Mouse (Mus musculus) lung, adult 2 months (tissue): ENCODE measurements at regions not wholly inside any gene's neighbourhood (a gene's known extent, or its start where the extent isn't known, plus 50 kb on each side); places are given as distances from the start of the nearest gene placed in this dataset.

ENCODE experiments used
- CTCF ChIP-seq: fragments of 200-500 bp; IDR thresholded peaks from 2 replicates; pipeline ENCODE4 v1.5.1; 2011; ENCODE audit warnings: mild to moderate bottlenecking, low read length, control low read depth; ENCODE audit not compliant: insufficient read depth
- POLR2A ChIP-seq: fragments of 200-500 bp; IDR thresholded peaks from 2 replicates; pipeline ENCODE4 v1.6.1; 2011; ENCODE audit warnings: low read depth, mild to moderate bottlenecking, control low read depth, low read length, borderline replicate concordance; ENCODE audit errors: extremely low read depth

GRCm38 (mm10) chr5:116852691-116853090 lies 261.1 kb upstream of the Srrm4 start:
- TF ChIP-seq CTCF (no peak), POLR2A (no peak)
